Mouse (Mus musculus) cerebellum, postnatal 4 days (tissue): ENCODE measurements around the gene Lrmda.

ENCODE experiments used
- DNase-seq, 2 experiments: peaks; one replicate each; pipeline ENCODE4 v3.0.0; 2022; ENCODE audit warnings: low spot score in 2 of 2, mixed read lengths in 1 of 2

The Lrmda gene

DNA sequence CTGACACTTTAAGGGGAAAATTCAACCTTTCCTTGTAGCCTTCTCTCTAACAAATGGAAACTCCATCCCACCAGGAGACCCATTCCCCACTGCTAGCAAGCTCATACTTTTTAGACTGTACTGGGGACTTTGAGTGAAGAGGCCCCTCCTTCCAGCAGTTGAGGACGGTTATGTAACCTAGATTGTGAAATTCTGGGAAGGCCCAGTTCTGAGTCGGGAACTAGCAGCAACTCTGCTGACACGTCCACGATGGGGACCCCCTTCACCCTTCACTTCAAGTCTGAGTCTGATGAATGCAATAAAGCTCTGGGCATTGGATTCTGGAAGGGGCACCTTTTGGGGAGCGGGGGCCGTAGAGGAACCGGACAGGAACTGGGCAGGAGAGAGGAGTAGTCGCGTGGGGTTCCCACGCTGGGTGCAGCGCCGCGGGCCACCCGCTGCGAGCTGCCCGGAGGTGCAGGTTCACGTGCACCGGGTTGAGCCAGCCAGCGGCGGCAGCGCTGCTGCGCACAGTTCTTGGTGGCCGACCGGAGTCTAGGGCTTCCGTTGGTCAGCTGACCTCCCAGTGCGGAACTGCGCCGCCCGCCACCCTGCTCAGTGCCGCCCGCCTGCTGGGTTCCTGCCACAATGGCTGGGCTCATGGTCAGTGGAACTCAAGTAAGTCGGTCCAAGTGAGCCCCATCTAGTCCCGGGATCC lies at the start of gene Lrmda:
Lrmda (plus strand) TSS at position 461 of the 697 bp plus-strand sequence.
- peak in 1 of 2 experiments; percentile 19 for DNase-seq

DNA sequence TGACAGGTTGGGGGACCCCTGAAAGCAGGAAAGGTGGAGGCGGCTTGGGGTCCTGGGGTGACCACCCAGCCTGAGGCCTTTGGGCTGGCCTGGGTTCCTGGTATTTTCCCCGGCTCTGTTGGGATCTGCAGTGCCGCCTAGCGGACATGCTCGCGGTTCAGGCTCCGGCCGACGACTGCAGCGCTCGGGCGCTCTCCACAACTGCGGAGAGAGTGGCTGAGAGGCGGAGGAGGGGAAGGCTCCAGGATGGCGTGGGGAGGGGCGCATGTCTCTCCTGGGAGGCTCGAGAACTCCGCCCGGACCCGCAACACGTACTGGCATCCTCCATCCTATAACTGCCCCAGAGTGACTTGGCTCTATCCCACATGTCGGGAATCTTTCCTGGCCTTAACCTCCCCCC lies 38.0 kb upstream of the Lrmda start:
- DNase-seq: peak; percentile 75 to 77

DNA sequence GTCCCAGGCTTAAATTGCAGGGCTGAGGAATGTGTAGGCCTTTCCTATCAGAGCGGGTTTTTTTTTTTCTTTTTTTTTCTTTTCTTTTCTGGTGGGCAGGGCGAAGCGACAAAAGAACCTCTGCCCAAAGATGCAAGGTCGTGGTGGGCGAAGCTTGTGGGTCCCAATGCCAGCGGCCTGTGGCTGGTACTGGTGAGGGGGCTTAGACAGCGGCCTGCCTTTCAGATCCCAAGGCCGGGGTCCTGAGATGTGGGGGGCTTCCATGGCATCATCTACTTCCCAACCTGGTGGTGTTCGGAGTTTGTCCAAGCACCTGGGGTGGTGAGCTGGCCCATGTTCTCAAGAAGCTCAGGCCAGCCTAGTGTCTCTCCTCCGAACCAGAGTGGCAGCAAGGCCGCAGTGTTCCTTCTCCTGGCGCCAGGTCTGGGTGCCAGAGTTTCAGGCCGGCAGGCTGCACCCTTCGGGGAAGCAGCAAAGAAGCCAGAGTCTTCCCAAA lies 37.4 kb upstream of the Lrmda start:
- DNase-seq: peak in 1 of 2 experiments; percentile 25

DNA sequence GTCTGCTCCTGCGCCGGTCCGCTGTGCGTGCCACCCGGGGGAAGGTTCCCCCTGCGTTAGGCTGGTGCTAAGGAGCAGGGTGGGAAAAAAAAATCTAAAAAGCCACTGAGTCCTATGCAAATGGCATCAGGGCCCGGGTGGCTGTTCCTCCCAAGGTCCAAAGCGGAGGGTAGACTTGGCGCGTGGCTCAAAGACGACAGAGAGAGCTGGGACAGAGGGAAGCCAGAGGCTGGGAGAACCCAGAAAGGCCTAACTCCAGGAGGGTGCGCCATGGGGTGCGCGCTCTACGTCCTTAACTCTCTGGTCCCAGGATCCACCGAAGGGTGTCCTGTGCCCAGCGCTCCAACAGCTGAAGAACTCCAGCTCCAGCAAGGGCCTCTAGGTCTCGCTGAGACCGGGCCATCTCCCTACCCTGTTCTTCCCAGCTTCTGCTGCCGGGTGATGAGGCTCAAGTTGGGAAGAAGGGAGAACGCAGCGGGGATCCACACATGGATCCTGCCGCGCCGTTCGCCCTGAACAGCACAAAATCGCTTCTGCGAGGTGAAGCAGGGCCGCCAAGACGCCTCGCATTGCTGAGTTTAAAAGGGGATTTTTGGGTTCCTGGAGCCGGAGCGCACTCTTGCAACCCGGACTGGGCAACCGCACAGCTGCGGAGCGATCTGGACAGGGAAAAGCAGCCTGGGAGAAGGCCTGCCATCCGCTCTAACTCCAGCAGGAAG lies 36.8 kb upstream of the Lrmda start:
- peak in 1 of 2 experiments; percentile 18 for DNase-seq

DNA sequence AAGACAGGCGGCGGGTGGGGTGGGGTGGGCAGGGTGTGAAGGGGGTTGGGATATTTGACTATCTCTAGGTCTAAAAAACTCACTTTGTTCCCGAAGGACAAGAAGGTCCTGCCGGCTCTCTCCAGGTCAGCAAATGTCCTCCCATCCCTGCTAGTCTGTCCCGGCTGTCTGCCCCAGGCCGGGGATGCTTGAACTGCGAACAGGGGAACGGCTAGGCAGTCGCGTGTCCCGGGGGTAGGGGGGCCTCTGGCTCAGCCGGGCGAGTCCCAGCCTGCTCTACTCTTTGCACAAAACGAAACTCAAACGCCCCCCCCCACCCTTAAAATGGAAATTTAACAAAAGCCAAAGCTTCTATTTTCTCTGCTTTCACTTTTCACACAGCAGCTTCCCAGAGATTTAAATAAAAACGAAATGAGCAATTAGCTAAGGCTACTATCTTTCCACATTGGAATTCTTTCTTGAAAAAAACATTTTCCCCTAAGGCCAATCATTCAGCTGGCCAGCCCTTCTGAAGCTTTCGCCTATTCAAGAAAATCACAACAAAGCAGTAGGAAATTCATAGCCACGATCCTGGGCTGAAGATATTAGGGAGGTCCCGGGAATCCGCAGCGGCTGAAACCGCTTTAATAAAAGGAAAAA lies 36.1 kb upstream of the Lrmda start:
- peak in 1 of 2 experiments; percentile 7 for DNase-seq

DNA sequence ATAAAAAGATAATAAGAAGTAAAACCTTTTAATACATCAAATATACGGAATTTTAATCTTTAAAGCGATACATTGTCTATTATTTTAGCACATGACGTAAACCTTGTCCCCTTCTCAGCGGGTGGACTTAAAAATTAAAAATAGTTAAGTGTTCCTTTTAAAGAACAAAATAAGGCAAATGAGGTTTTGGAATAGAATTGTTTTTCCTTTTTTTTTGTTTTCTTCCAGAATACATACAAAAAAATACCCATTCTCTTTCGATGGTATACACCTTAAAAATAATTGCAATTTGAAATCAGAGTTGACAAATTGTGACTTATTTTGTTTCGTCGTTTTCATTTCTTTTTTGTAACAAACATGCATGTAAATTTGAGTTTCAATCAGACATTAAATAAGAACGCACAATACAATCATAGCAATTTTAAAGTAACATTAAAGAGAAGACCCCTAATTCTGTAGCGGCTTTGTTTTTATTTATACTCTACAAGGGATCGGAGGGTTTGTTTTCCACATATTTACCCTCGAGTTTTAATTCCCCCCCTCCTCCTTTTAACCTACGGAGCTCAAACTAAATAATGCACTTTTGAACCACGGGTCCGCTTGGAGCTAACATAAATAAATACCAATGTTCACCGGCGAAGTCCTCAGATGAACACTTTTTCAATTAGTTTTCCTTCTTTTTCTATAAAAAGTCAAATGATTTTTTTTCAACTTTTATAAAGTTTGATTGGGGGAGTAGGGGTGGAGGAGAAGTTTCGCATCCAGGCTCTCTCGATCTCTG lies 35.4 kb upstream of the Lrmda start:
- no peak for DNase-seq

DNA sequence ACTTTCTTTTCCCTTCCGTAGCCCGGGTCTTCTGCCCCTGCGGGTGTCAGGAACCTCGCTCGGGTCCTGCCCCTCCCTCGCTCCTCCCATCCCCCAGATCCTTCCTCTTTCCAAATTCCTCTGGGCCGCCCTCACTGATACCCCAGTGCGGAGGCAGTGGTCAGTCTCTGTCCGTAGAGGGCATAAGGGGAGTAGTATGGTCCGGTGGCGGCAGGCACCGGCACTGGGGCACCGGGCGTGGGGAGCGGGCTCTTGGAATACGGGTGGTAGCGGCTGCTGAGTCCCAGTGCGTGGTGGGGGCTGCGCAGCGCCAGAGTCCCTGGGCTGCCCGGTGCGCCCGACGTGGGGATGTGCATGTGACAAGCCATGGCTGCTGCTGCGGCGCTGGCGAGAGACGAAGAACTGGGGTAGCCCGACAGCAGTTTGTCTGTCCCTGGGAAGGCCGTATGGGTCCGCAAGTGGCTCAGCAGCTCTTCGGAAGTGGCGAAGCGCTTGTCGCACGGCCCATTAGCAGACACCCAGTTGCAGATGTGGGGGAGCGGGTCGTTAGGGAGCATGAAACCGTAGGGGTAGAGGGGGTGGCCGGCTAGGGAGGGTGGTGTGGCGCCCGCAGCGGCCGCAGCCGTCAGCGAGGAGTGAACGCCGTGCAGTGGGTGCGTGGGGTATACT lies 34.6 kb upstream of the Lrmda start:
- DNase-seq: peak; percentile 13 to 24

DNA sequence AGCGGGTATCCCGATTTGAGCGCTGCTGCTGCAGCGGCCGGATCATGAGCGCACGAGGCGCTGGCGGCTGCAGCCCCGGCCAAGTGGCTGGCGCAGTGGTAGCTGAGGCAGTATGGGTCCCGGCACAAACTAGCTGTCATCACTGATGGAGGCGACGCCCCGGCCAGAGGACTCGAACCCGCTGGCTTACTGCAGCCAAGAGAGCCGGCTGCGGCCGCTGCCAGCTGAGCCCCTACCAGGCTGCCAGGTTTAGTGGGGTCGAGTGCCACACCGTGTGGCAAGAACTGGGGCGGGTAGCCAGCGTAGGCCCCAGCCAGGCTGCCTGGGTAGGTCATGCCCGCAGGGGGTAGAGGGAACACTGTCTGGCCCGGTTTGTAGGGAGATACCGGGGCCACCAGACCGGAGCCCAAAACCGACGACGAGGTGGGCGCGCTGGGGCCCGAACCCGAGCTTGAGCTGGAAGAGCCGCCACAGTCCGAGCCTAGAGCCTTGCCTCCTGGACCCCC lies 34.0 kb upstream of the Lrmda start:
- peak in 1 of 2 experiments; percentile 20 for DNase-seq

DNA sequence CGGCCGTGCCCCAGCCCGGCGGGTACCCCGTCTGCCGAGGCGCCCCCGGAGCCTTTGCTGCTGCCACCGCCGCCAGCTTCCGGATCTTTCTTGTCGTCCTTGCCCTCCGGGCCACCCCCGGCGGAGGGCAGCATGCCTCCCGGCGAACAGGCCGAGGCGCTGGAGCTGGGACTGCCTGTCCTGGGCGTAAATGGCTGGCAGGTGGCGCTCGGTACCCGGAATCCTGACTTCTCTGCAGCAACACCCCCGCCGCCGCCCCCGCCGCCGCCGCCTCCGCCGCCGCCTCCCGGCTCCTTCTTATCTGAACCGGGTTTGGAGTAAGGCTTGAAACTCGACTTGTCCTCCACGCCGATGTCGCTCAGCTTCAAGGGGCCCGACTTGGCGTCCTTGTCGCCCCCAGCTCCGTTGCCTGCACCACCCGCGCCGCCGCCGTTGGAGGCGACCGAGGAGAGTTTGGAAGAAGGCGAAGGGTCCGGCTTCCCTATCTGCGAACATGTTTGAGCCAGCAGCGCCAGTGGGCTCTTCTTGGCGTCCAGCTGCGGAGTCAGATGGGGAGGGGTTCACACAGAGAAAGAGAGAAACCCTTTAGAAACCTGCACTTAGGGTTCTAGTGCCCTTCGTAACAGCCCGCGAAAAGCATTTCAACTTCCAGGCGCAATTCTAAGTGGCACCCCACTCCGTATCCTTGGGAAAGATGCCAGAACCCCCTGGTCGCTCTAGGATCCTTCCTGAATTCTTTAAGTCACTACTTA lies 33.4 kb upstream of the Lrmda start:
- DNase-seq: peak; percentile 79 to 87

DNA sequence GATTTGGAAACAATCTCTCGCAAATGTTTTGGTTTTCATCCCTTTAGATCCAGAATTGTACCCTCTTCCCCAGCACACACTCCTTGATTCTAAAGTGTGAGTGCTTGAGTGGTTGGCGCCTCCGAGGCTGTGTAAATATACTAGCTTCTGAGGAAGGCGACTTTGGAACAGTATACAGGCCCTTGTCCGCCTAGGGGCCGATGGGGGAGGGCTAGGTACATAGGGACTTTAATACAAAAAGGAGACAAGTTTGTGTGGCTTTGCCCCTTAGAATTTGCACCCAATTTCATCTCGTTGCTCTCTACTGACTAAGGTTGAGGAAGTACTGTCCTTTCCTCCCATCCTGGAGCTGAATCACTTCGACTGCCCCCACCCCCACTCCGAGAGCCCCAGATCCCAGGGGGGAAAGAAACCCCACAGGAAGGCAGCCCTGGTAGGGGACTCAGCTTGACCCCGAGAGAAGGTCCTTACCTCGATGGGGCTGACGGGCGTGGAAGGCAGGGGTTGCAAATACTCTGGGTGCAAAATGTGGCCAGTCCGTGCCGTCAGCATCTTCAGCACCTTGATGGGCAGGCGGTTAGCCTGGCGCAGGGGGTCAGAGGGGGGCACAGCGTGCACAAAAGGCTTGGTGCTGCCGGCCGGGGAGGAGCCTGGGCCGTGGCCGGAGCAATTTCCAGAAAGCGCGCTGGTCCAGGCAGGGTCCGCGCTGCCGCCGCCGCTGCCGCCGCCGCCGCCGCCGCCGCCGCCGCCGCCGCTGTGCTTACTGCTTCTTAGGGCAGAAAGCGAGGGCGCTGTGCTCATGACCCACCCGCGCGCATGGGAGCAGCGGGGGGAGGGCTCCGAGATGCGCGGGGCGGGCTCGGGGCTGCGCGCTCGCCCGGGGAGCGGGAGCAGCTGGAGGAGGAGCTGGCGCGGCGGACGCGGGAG lies 32.5 kb upstream of the Lrmda start:
- no peak for DNase-seq

DNA sequence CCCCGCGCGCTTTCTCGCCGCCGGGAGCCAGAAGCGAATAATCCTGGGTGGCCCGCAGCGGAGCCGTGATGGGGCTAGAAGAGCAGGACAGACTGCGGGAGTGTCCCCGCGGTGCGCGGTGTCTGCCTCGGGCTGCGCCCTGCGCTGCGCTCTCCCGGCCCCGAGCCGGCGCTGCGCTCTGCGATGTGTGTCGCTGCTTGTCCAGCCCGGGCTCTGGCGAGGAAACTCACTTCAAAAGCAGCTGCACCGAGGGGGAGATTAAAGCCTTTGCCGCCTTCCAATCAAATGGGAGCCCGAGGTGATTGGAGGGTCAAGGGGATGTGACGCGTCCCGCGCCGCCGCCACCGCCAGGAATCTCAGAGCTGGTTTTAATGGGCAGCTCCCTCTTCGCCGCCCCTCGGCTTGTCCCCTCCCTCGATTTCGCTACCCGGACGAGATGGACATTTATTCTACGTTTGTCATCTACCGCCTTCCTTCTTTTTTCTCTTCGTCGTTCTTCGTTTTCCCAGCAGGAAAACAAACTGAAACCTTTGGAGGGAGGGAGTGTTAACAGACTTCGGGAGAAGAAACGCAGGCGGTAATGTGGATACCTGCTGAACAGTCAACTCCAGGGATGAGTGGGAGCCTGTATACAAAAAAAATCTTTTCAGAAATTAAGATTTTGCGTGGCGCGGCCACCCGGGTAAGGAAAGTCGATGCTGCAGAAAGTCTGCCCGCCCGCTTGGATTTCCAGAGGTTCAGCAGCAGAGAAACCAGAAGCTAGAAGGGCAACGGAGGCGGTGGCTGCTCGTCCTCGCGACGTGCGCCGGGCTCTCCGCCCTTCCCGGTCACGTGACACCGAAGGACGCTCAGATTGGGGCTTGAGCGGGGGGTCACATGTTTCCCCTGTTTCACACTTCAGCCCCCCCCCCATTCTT lies 31.6 kb upstream of the Lrmda start:
- peak; percentile 81 to 88 for DNase-seq

DNA sequence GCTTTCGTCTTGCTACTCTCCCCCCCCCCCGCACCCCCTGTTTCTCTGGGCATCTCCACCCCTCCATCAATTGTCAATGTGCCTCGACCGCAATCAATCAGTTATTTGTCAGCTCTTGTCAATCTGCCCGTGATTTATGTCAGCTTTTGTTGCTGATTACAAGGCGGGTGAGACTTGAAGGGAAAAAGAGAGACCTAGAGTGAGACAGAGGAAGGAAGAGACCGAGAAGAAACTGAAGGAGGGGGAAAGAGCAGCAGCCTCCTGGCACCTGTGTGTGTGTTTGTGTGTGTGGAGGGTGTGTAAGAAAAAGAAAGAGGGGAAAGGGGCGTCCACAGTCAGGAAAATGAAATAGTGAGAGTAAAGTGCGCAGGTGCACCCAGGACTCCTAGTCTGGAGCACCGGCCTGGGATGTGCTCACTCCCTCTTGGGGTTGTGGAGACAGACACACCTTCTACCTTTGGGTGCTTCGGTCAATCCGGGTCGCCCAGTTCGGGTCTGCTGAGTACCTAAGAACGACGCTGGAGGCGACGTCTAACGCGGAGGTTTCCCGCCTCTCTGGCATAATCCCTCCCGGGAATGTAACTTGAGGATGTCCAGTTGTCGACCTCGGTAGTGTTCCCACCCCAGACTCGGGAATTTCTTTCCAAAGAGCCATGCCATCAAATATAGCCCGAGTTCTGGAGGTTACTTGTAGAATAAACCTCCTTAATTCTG lies 30.8 kb upstream of the Lrmda start:
- peak in 1 of 2 experiments; percentile 13 for DNase-seq

DNA sequence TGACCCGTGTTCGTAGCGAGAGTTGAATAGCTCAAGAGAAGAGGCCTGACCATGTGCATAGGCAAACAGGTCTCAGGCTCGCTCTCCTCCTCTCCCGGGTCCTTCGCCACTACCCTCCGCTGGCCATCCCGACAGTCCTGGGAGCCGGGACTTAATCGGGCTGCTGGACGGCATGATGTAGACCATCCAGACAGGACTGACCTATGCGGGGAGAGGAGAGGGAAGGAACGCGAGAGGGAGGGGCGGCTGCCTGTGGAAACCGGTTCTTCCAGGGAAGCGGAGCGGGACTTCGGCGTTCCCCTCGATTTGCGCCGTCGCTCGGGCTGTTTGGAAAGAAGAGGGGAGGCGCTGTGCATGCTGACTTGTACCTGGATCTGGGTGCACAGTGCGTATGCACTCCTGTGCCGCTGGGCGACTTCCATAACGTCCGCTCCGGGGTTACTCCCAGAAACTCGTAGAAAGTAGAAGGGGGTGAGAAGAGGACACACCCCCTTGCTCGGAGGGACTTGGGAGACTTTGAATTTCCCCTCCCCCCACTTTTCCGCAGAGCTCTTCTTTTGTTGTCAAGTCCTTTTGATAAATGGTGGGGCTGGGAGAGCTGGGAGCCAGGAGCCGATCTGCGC lies 30.1 kb upstream of the Lrmda start, which contains the start of gene Zfp503:
Zfp503 (minus strand) TSS at position 311 of the 623 bp plus-strand sequence.
- peak in 1 of 2 experiments; percentile 13 for DNase-seq

DNA sequence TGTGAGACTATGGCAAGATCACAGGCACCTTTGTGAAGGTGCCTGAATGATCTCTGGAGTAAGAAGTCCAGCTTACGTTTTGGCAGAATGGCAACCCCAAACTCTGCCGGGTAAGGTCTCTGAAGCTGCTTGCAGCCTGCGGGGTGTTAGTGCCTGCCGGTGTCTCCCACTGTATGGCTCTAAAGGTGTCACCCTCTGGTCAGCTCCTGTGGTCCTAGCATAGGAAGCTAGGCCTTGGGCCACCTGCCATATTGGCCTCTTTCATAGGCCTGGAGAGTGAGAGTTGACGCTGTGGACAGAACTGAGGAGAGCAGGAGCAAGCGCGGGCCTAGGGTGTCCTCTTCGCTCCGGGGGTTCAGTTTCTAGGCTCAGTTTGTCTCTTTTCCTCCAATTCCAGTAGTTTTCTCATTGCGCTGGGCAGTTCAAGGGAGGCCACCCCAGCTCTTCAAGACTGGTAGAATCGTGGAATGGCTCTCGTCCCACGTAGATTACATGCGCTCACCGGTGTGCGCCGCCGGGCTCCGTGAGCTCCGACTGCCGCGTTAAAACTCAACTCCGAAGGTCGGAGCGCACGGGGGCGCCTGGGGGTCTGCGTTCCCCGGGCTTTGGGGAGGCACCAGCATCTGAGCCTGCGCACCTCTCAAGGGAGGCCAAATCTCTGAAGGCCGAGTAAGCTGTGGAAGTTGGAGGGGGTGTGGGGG lies 29.0 kb upstream of the Lrmda start:
- no peak for DNase-seq

DNA sequence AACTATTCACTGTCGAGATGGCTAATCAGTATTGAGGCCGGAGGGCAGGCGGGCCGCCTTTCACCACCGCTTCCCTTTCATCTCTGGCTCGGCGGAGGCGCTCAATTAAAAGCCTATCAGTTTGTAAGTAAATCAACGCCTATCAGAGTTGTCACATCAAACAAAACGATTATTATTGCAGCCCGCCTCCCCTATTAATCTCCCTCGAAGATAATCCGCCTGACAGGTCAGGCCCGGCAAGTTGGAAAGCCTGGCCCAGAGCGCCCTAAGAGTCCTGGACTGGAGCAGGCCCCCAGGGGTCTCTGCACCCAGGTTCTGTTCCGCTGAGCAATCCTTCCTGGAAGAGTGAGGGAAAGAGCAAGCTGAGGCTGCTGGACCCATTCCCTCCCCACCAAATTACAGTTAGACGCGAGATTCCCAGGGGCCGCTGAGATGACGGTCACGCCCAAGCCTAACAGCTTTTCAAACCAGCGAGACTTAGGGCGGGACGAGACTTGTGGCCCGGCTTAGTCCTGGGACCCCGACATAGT lies 28.2 kb upstream of the Lrmda start:
- DNase-seq: no peak

DNA sequence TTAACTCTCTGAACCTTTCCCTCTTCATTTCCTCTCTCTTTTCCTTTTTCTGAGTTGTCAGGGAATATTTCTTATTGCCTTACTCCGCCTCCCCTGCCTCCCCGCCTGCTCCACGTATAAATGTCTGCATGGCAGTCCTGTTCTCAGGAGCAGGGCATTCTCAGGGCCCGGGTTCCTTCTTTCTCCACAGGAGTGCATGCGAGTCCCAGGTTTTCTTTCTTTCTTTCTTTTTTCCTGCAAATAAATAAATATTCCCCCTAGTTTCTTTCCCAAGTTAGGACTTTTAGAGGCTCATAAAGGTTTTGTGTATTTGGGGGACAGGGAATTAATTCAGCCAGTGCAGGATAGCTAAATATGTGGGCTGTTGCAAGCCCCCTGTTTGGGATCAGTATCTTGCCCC lies 27.7 kb upstream of the Lrmda start:
- DNase-seq: no peak
